Mouse (Mus musculus) adrenal gland, postnatal 14 days (tissue): ENCODE data around the gene Gm19965. TPM values are rescaled to one million over a fixed set of nuclear protein-coding genes. Genes with fewer than 3 reads are reported as not detected.

ENCODE experiments used
- DNase-seq: peaks from one replicate; pipeline ENCODE4 v3.0.0; 2021; ENCODE audit warnings: mixed read lengths
- long read RNA-seq, 2 experiments: library from polyadenylated mRNA; stranded (forward); transcript quantifications; one replicate each; pipeline ENCODE4 v2.0.0; 2021
- total RNA-seq: library from RNA; stranded (reverse); gene quantifications from 2 replicates; pipeline ENCODE4 v1.2.3, GENCODE M21; 2021

The Gm19965 gene
- not detected in 2 replicates for total RNA-seq
- long read RNA-seq, experiment 1, result 0 reads
- long read RNA-seq, experiment 2, result 0 reads

DNA sequence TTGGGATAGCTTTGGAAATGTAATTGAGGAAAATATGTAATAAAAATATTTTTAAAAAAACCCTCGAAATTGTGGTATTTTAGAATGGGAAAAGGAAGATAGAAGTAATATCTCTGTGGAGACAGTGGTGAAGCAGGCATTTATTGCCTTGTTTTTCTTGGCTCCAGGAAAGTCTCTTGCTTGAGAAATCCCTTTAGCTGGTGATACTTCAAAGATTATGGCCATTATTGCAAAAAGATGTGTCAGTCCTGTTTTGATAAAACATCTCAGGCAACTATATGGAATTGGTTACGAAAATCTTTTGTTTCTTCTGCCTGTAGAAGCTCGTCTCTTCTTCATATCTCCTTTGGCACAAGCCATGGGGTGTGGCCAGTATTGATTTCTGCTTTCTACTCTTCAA, at the start of gene Gm19965:
Gm19965 (plus strand) TSS at position 301 of the 400 bp plus-strand sequence.
- DNase-seq, result no peak

DNA sequence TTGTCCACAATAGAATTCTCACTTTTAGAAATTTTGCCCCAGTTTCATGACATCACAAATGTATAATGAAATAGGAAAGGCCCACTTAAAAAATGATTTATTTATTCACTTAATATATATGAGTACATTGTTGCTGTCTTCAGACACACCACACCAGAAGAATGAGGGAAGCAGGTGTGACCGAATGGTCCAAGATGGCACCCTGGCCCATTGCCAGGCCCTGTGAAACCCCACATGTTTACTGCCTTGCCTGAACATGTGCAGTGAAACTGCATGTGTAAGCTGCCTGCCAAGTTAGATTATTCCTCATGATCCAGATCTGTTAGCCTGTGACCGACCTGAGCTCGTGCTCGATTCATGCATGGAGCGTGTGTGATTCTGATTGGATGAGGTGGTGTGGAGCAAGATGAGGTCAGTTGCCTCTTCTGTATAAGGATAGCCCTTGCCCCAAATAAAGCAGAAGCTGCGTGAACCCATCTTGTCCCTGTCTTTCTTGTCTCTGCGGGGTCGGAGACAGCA, 20.3 kb upstream of the Gm19965 start:
- no peak for DNase-seq
